Mouse (Mus musculus) cerebellum, adult 18-20 months (tissue): Measurements from ENCODE around the gene Mylpf.
A peak's percentile ranks its signal among the peaks of the same experiment; 100 is the strongest.

ENCODE experiments used
- DNase-seq, 2 experiments: peaks; one replicate each; pipeline ENCODE4 v3.0.0; 2021

Gene Mylpf

GRCm38 (mm10) chr7:127207374-127208294 lies 1.1 kb upstream of the Mylpf start:
- no peak for DNase-seq

GRCm38 (mm10) chr7:127208295-127208552 lies 466 bp upstream of the Mylpf start, which contains the start of gene Tbc1d10b:
Gene Tbc1d10b, minus strand, starts transcription at chr7:127208468.
- no peak for DNase-seq

GRCm38 (mm10) chr7:127209851-127210250 lies 1.2 kb downstream of the Mylpf start:
- DNase-seq: no peak

GRCm38 (mm10) chr7:127210266-127210665 lies 1.6 kb downstream of the Mylpf start:
- no peak for DNase-seq

- no peak for DNase-seq
Measured at GRCm38 (mm10) chr7:127211014-127211745, 2.5 kb downstream of the Mylpf start.

- DNase-seq: no peak
Measured at GRCm38 (mm10) chr7:127212432-127213250, 4.0 kb downstream of the Mylpf start.

- DNase-seq: peak; percentile 54 to 58
Measured at GRCm38 (mm10) chr7:127213485-127213884, 4.8 kb downstream of the Mylpf start.

- peak in 1 of 2 experiments; percentile 16 for DNase-seq
Measured at GRCm38 (mm10) chr7:127213930-127214329, 5.2 kb downstream of the Mylpf start.

GRCm38 (mm10) chr7:127214521-127214920 lies 5.8 kb downstream of the Mylpf start:
- DNase-seq: no peak

- peak; percentile 75 to 78 for DNase-seq
Measured at GRCm38 (mm10) chr7:127214981-127215871, 6.5 kb downstream of the Mylpf start.

- DNase-seq: no peak
Measured at GRCm38 (mm10) chr7:127216307-127216706, 7.6 kb downstream of the Mylpf start.

GRCm38 (mm10) chr7:127217475-127217874 lies 8.8 kb downstream of the Mylpf start:
- DNase-seq: no peak

- DNase-seq: no peak
Measured at GRCm38 (mm10) chr7:127217901-127218642, 9.4 kb downstream of the Mylpf start.

GRCm38 (mm10) chr7:127218670-127219069 lies 10.0 kb downstream of the Mylpf start:
- no peak for DNase-seq

- DNase-seq: no peak
Measured at GRCm38 (mm10) chr7:127220440-127220839, 11.8 kb downstream of the Mylpf start.

GRCm38 (mm10) chr7:127223106-127223505 lies 14.4 kb downstream of the Mylpf start:
- no peak for DNase-seq

GRCm38 (mm10) chr7:127223515-127224478 lies 15.1 kb downstream of the Mylpf start:
- DNase-seq: no peak

- DNase-seq: no peak
Measured at GRCm38 (mm10) chr7:127224616-127225015, 15.9 kb downstream of the Mylpf start.

GRCm38 (mm10) chr7:127225147-127225995 lies 16.7 kb downstream of the Mylpf start:
- DNase-seq: no peak
